Mouse (Mus musculus): ENCODE measurements at regions not wholly inside any gene's neighbourhood (a gene's known extent, or its start where the extent isn't known, plus 50 kb on each side); places are given as distances from the start of the nearest gene placed in this dataset.

DNA sequence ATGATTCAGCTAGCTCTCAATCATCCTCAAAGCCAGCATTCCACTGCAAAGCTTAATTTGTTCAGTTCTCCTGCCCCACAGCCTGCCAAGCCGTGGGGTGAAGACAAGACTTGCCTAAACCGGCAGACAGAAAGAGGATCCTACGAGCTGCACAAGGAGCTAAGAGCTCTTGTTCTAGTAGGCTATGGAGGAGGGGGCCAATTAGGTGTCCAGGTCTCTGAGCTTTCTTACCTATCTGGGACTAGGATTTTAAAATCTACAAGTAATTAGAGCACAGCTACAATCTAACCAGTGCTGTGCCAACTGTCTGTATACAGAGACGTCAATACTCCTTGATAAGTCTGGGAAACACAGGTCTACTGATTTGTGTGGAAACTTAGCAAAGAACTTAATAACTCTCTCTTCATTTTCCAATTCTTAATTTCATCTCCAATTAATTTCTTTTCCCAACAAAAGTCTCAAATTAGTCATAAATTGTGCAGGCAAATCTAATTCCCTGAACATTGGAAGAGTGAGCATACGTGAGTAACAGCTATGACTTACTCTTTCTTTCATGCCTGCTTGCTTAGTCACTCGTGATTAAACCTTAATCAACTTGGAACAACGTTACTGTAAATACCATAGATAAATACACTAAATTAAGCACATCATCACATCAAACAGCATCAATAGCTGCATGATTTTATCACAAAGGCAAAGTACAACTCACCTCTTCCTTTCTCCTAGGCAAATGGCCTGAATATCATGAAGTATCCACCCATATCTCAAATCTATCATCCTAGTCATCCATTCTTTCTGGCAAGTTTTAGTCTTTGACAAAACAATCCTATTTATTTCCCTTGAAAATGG lies 87.1 kb upstream of the Mtap start:
- H3K4me3 ChIP-seq (replicated peaks), result no peak overlapping the region

DNA sequence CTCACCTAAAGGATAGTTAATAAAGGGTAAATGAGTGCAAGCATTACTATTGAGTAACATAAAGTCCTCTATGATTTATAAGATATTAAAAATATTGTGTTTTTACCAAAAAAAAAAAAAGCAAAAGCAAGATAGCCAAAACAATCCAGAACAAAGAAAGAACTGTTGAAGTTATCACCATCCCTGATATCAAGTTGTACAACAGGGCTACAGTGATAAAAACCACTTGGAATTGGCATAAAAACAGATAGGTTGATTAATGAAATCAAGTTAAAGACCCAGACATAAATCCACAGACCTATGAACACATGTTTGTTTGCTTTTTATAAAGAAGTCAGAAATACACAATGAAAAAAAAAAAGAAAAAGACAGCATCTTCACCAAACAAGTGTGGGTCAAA lies 92.4 kb upstream of the Mtap start:
- 0 out of 2 replicates have a peak, but pooled peaks cover 3% of the 10 kb centered on the region for H3K4me1 ChIP-seq (replicated peaks)
- no peaks in the 10 kb centered on the region for H3K36me3 ChIP-seq
- no peak for ATAC-seq
- no peak overlapping the region for H3K27ac ChIP-seq
- no peak overlapping the region for H3K4me3 ChIP-seq (replicated peaks)
- no peak overlapping the region for H3K9ac ChIP-seq (replicated peaks)
- H3K27me3 ChIP-seq, result no peaks in the 10 kb centered on the region
- no peak overlapping the region for H3K4me2 ChIP-seq (replicated peaks)
- H3K9me3 ChIP-seq, result no peaks in the 10 kb centered on the region

More for the DNA sequence above, 87.1 kb upstream of the Mtap start:
- H3K9me3 ChIP-seq, result no peaks in the 10 kb centered on the region
- WGBS, result 76% methylated on average over 7 of the region's 7 CpGs
- H3K27ac ChIP-seq, result no peak overlapping the region
- H3K27me3 ChIP-seq, result no peaks in the 10 kb centered on the region
- no peak for ATAC-seq
- H3K4me2 ChIP-seq (replicated peaks), result no peak overlapping the region
- no peak overlapping the region for H3K9ac ChIP-seq (replicated peaks)
- H3K4me1 ChIP-seq (replicated peaks), result no peaks in the 10 kb centered on the region
- no peaks in the 10 kb centered on the region for H3K36me3 ChIP-seq

DNA sequence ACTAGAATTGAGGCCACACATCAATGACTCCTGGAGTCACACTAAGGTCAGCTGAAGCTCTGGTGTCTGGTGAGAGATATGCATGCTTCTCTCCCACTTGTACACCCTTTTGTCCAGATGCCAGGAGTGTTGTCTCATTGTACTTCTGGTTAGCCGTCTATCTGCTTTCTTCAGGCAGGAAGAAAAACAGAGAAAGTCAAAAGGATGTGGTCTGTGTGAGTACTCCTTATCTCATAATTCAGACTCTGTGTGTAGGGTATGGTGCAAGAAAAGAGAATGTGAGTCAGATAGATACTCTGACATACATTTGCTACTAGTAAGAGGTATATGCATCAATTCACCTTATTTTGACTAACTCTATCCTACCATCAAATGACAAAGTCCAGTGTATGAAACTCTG lies 92.9 kb upstream of the Mtap start:
- Histone ChIP-seq H3K9ac (replicated peaks) (no peak overlapping the region), H3K27me3 (no peaks in the 10 kb centered on the region), H3K27ac (no peak overlapping the region), H3K4me3 (replicated peaks) (no peak overlapping the region), H3K36me3 (no peaks in the 10 kb centered on the region), H3K9me3 (no peaks in the 10 kb centered on the region), H3K4me1 (replicated peaks) (0 out of 2 replicates have a peak, but pooled peaks cover 3% of the 10 kb centered on the region), H3K4me2 (replicated peaks) (no peak overlapping the region)
- ATAC-seq, result no peak
- WGBS, result 69% methylated on average over 1 of the region's 1 CpGs

DNA sequence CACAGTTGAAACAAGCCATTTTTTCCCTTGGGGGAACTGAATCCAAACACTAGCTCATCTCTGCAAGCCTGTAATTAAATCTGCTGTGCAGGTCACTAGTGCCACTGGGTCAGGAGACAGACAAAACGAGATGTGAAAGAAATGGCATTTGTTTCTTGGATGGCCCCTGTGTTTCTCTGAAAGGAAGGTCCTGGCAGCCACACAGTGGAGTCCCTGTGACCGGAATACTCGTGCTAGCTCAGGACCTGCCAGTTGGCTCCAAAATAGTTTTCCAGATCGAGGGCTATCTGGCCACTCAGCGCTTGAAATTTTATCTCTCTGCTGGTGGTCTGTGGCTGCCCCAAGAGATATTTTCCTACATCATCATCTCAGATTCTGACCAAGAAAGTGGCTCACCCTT lies 96.1 kb upstream of the Mtap start:
- Histone ChIP-seq H3K9ac (replicated peaks) (no peak overlapping the region), H3K36me3 (no peaks in the 10 kb centered on the region), H3K4me3 (replicated peaks) (no peak overlapping the region), H3K9me3 (no peaks in the 10 kb centered on the region), H3K4me1 (replicated peaks) (0 out of 2 replicates have a peak, but pooled peaks cover 3% of the 10 kb centered on the region), H3K4me2 (replicated peaks) (no peak overlapping the region), H3K27ac (no peak overlapping the region), H3K27me3 (no peaks in the 10 kb centered on the region)
- ATAC-seq, result no peak
- WGBS, result 47% methylated on average over 5 of the region's 5 CpGs

DNA sequence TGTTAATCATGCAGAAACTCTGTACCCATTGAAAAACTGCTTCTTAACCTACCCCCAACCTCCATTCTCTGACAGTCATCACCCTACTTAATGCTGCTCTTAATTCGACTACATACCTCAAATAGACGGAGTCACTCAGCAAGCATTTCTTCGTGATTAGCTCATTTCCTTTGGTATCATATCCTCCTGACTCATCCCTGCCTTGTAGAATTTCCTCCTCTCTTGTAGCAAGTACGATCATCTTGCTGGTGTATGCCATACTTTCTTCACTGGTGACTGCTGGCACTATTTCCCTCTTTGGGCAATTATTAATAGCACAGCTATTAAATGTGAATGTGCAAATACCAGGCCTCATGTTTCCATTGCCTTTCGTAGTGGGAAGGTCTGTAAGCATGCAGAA lies 98.0 kb upstream of the Mtap start:
- H3K27ac ChIP-seq, result no peak overlapping the region
- H3K4me3 ChIP-seq (replicated peaks), result no peak overlapping the region
- no peaks in the 10 kb centered on the region for H3K27me3 ChIP-seq
- H3K4me2 ChIP-seq (replicated peaks), result no peak overlapping the region
- no peaks in the 10 kb centered on the region for H3K9me3 ChIP-seq
- ATAC-seq, result no peak
- 0 out of 2 replicates have a peak, but pooled peaks cover 3% of the 10 kb centered on the region for H3K4me1 ChIP-seq (replicated peaks)
- no peak overlapping the region for H3K9ac ChIP-seq (replicated peaks)
- WGBS, result 69% methylated on average over 5 of the region's 5 CpGs
- H3K36me3 ChIP-seq, result no peaks in the 10 kb centered on the region

DNA sequence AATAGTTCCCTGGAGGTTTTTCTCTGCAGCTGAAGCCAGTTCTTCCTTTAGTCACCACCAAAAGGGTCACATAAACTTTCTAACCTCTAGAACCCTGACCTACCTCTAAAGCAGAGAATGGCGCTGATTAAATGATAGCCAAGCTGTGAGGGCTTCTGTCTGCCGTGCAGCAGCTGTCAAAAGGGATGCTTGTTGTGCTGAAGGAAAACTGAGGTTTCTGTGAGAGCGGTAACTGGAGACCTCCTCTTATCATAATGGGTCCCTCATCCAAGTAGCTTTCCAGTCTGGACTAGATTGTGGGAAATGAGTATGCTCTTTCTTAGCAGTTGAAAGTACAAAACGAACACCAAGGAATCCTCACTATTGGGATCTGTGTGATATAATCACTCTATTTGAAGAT lies 98.8 kb upstream of the Mtap start:
- Histone ChIP-seq H3K27me3 (no peaks in the 10 kb centered on the region), H3K9ac (replicated peaks) (no peak overlapping the region), H3K4me2 (replicated peaks) (no peak overlapping the region), H3K9me3 (no peaks in the 10 kb centered on the region), H3K4me3 (replicated peaks) (no peak overlapping the region), H3K36me3 (no peaks in the 10 kb centered on the region), H3K4me1 (replicated peaks) (0 out of 2 replicates have a peak, but pooled peaks cover 3% of the 10 kb centered on the region), H3K27ac (no peak overlapping the region)
- 58% methylated on average over 4 of the region's 4 CpGs for WGBS
- ATAC-seq, result no peak

DNA sequence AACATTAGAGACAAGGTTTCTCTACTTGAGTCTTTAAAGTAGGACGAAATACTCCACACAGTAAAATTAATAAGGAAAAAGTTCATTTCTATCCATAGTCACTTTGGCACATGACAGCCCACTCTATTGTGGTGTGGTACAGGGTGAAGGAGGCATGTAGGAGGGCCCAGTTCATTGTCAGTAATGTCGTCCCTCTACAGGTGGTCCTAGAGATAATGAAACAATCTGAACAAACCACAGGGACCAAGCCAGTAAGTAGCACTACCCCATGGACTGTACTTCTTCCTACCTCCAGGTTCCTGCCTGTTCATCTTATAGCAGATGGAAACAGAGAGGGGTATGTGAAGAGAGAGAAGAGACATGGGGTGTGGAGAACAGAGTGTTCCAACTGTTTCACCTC lies 102.1 kb upstream of the Mtap start:
- Histone ChIP-seq H3K36me3 (no peaks in the 10 kb centered on the region), H3K4me3 (replicated peaks) (no peak overlapping the region), H3K27ac (no peak overlapping the region), H3K9ac (replicated peaks) (no peak overlapping the region), H3K27me3 (no peaks in the 10 kb centered on the region), H3K9me3 (no peaks in the 10 kb centered on the region), H3K4me2 (replicated peaks) (no peak overlapping the region), H3K4me1 (replicated peaks) (no peaks in the 10 kb centered on the region)
- no peak for ATAC-seq
- 91% methylated on average over 2 of the region's 2 CpGs for WGBS

DNA sequence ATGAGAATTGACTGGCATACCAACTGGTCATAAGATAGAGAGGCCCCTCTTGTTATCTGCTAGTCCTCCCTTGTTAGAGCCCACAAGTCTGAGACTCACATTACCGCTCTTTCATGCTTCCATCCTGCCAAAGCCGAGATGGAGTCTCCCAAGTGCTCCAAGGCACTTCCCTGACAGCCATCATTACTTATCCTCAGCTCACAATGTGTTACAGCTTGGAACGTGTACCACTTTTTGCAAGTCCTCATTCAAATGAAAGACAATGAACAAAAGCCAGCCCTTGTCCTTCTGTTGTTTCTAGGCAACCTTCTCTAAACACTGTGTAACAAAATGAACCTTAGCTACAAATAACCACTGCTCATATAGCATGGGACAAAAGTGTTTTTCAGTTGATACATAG lies 102.6 kb upstream of the Mtap start:
- Histone ChIP-seq H3K9ac (replicated peaks) (no peak overlapping the region), H3K4me1 (replicated peaks) (no peaks in the 10 kb centered on the region), H3K9me3 (no peaks in the 10 kb centered on the region), H3K4me3 (replicated peaks) (no peak overlapping the region), H3K27me3 (no peaks in the 10 kb centered on the region), H3K4me2 (replicated peaks) (no peak overlapping the region), H3K36me3 (no peaks in the 10 kb centered on the region), H3K27ac (no peak overlapping the region)
- no peak for ATAC-seq
- 67% methylated on average over 3 of the region's 3 CpGs for WGBS

DNA sequence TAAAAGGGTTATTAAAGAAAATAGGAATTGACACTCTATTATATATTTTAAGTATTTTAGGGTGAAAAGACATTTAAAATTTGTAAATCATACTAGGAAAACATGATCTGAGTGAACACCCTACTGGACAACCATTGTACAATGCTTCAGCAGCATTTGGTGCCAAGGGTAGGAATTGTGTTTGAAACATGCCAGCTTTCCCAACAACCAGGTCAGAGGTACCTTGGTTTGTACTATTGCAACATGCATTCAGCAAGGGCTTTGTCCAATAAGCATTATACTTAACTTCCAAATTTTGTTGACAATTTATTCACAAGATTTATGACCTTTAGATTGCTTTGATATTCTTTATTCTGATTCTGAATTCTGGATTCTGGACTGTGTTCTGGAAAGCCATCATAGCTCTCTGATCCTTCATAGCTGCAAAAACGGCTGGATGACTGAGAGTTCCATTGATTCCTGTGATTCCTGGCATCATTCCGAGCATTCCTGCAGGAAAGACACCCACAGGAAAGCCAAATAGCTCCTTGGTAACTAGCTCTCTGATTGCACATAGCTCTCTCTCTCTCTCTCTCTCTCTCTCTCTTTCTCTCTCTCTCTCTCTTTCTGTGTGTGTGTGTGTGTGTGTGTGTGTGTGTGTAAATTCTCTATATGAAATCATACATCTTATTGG lies 124.1 kb upstream of the Mtap start:
- no peak overlapping the region for H3K4me2 ChIP-seq (replicated peaks)
- no peaks in the 10 kb centered on the region for H3K36me3 ChIP-seq
- WGBS, result 57% methylated on average over 2 of the region's 2 CpGs
- no peak overlapping the region for H3K27ac ChIP-seq
- H3K4me3 ChIP-seq (replicated peaks), result no peak overlapping the region
- no peaks in the 10 kb centered on the region for H3K27me3 ChIP-seq
- no peaks in the 10 kb centered on the region for H3K9me3 ChIP-seq
- no peak overlapping the region for H3K9ac ChIP-seq (replicated peaks)
- H3K4me1 ChIP-seq (replicated peaks), result no peaks in the 10 kb centered on the region
- no peak for ATAC-seq

DNA sequence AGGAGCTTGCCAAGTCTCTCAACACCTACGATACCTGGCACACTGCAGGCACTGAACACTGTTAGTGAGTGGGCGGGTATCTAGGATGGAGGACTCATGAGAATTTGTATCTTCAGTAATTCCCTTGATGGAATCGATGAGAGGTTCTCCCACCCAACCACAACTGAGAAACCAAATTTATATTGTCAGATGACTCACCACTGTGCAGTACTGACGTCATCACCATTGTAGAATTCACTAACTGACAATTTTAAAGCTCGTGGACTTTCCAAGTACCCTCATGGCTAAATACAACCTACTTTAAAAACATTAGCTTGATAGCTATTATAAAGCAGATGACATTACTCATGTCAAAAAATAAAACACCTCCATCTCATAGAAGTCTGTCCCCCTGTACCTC lies 128.4 kb upstream of the Mtap start:
- no peak overlapping the region for H3K4me2 ChIP-seq (replicated peaks)
- H3K9ac ChIP-seq (replicated peaks), result no peak overlapping the region
- H3K9me3 ChIP-seq, result no peaks in the 10 kb centered on the region
- 91% methylated on average over 5 of the region's 5 CpGs for WGBS
- H3K4me1 ChIP-seq (replicated peaks), result no peaks in the 10 kb centered on the region
- H3K27ac ChIP-seq, result no peak overlapping the region
- no peak overlapping the region for H3K4me3 ChIP-seq (replicated peaks)
- no peak for ATAC-seq
- no peaks in the 10 kb centered on the region for H3K36me3 ChIP-seq
- no peaks in the 10 kb centered on the region for H3K27me3 ChIP-seq

DNA sequence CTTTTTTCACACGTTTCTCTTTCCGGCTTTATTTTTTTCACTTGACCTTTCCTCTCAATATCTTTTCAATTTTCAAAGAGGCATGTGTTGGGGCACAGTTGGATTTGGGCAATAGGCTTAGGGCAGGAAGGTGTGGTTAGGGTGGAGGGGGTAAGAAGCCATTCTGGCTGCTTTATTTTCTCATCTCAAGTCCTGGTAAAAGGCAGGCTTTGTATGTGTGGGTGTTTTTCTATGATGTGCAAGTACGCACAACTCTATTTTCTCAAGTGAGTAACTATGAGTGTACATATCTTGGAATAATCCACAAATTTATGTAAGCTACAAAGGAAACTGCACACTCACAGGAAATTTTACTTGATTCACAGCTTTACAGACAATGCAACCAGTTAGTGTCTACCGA lies 121.5 kb upstream of the Ifne start:
- Histone ChIP-seq H3K27ac (no peak overlapping the region), H3K4me3 (replicated peaks) (no peak overlapping the region), H3K9me3 (no peaks in the 10 kb centered on the region), H3K4me1 (replicated peaks) (no peaks in the 10 kb centered on the region), H3K27me3 (no peaks in the 10 kb centered on the region), H3K4me2 (replicated peaks) (no peak overlapping the region), H3K36me3 (no peaks in the 10 kb centered on the region), H3K9ac (replicated peaks) (no peak overlapping the region)
- no peak for ATAC-seq
- 93% methylated on average over 4 of the region's 4 CpGs for WGBS

DNA sequence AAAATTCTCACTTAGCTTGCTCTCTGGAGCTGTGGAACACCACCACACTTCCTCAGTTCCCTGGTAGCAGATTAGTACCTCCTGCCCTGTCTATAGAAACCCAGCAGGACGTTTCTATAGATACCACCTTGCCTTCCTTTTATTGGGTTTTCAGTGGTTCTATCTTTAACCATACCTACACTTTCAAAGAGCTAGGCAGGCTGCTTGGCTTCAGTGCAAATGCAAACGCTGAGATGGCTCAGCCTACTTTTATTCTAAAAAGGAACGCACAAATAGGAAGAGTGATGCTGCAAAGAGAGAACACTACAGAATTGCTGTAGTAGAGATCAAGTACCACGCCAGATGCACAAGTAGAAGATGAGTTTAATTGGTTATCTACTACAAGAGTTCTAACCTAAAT lies 120.9 kb upstream of the Ifne start:
- H3K27ac ChIP-seq, result no peak overlapping the region
- no peak overlapping the region for H3K9ac ChIP-seq (replicated peaks)
- H3K4me2 ChIP-seq (replicated peaks), result no peak overlapping the region
- H3K4me1 ChIP-seq (replicated peaks), result no peaks in the 10 kb centered on the region
- H3K27me3 ChIP-seq, result no peaks in the 10 kb centered on the region
- H3K9me3 ChIP-seq, result no peaks in the 10 kb centered on the region
- WGBS, result 78% methylated on average over 4 of the region's 4 CpGs
- no peaks in the 10 kb centered on the region for H3K36me3 ChIP-seq
- no peak overlapping the region for H3K4me3 ChIP-seq (replicated peaks)
- ATAC-seq, result no peak

Data from midbrain, embryonic 13.5 days (tissue).